Mouse (Mus musculus) inflammation-experienced regulatory T-cells (primary cell): ENCODE data around the gene Bdh2. TPM values are rescaled to one million over a fixed set of nuclear protein-coding genes. Genes with fewer than 3 reads are reported as not detected.

ENCODE experiments used
- polyA plus RNA-seq, 2 experiments: library from polyadenylated mRNA; unstranded; fragments of 100-300 nt; shearing (Covaris generic); gene quantifications; one replicate each; pipeline ENCODE4 v1.2.1; 2017

The Bdh2 gene
- polyA plus RNA-seq, result under 1 TPM; 0.06 to 0.98 TPM

GRCm38 (mm10) chr3:135280669-135281415, at the start of gene Bdh2:
Gene Bdh2 (plus strand): TSS chr3:135281221.

GRCm38 (mm10) chr3:135307411-135308259, 26.6 kb downstream of the Bdh2 start, which contains the start of gene Slc9b2:
Gene Slc9b2 (plus strand): TSS chr3:135307700.

GRCm38 (mm10) chr3:135347739-135348264, 66.8 kb downstream of the Bdh2 start, which contains the start of gene Slc9b1:
Gene Slc9b1 (plus strand): TSS chr3:135348029.

Other genes with a start within 250 kb of the Bdh2 start
- gene Cenpe, start 68.7 kb upstream of the Bdh2 start, polyA plus RNA-seq, result under 1 TPM; 0.72 to 0.98 TPM
- 10 to 100 TPM in 1 of 2 experiments, 1 to 10 TPM in 1; 7.3 to 15.9 TPM for gene Slc9b2, start 26.5 kb downstream of the Bdh2 start, polyA plus RNA-seq
- gene Slc9b1, start 66.8 kb downstream of the Bdh2 start, polyA plus RNA-seq, result 1 to 10 TPM in 1 of 2 experiments, under 1 TPM in 1; 0.20 to 3.6 TPM
- 10 to 100 TPM; 56.6 to 76.1 TPM for gene Cisd2, start 142.7 kb downstream of the Bdh2 start, polyA plus RNA-seq
- gene Ube2d3, start 156.9 kb downstream of the Bdh2 start, polyA plus RNA-seq, result 100 to 1,000 TPM; 582 to 675 TPM
- 10 to 100 TPM; 32.0 to 37.2 TPM for gene Manba, start 204.4 kb downstream of the Bdh2 start, polyA plus RNA-seq